9 mouse cellular contexts compared by ENCODE assay signal in genomic region chr2:120068555-120069465, GRCm38 (mm10). TPM values are rescaled to one million over a fixed set of nuclear protein-coding genes. Genes with fewer than 3 reads are reported as not detected.
A peak's percentile ranks its signal among the peaks of the same experiment; 100 is the strongest.
DNase-seq lines count a peak whose midpoint lies in the region; ATAC-seq and TF ChIP-seq lines count a peak whose summit lies in the region.
"Had no signal": no experiment of that assay in that cellular context is flagged by ENCODE, and none has a peak within 500 bp of the region (broad histone marks: within the 10 kb centered on the region; RNA-seq: fewer than 3 reads in every experiment).

No protein-coding gene starts in this region.

- H3K9me3 ChIP-seq in embryonic facial prominence, embryonic 10.5 days, result no peaks in the 10 kb centered on the region
- H3K9me3 ChIP-seq in hindbrain, embryonic 16.5 days (ENCODE audit: control insufficient read depth, low read length), result no peaks in the 10 kb centered on the region
- H3K9me3 ChIP-seq: liver, embryonic 13.5 days had no signal

- H3K27ac ChIP-seq in embryonic facial prominence, embryonic 10.5 days (replicated peaks), result peak overlapping the region; percentile 31; the same call in 1 of the 2 replicates
- H3K27ac ChIP-seq in hindbrain, embryonic 16.5 days (ENCODE audit: low read depth, low read length), result no peak overlapping the region
- H3K27ac ChIP-seq: liver, embryonic 13.5 days had no signal

- peak overlapping the region; percentile 13; the same call in 1 of the 2 replicates for H3K4me3 ChIP-seq in embryonic facial prominence, embryonic 10.5 days
- H3K4me3 ChIP-seq in hindbrain, embryonic 16.5 days (ENCODE audit: low read length), result no peak overlapping the region
- H3K4me3 ChIP-seq in lung, adult 2 months (replicated peaks; ENCODE audit: extremely low read depth, low read depth, low read length), result no peak overlapping the region
- H3K4me3 ChIP-seq: liver, embryonic 13.5 days had no signal

- peak; percentile 75 for TF ChIP-seq CTCF in lung, adult 2 months (IDR thresholded peaks at IDR 0.05; ENCODE audit: insufficient read depth, low read length)

- ATAC-seq in hindbrain, embryonic 16.5 days, result peak; percentile 50

- H3K4me2 ChIP-seq in hindbrain, embryonic 16.5 days (ENCODE audit: low read length), result no peak overlapping the region
- H3K4me2 ChIP-seq: liver, embryonic 13.5 days had no signal

- H3K27me3 ChIP-seq in embryonic facial prominence, embryonic 10.5 days (replicated peaks; ENCODE audit: low read depth, poor library complexity, severe bottlenecking), result peaks cover 10% of the 10 kb centered on the region
- no peaks in the 10 kb centered on the region for H3K27me3 ChIP-seq in hindbrain, embryonic 16.5 days (replicated peaks; ENCODE audit: control insufficient read depth, insufficient read depth, low read length)
- H3K27me3 ChIP-seq: liver, embryonic 13.5 days had no signal

- TF ChIP-seq POLR2A in lung, adult 2 months (IDR thresholded peaks at IDR 0.05; ENCODE audit: borderline replicate concordance, extremely low read depth, low read depth, low read length), result no peak

- H3K9ac ChIP-seq in hindbrain, embryonic 16.5 days (ENCODE audit: low read depth, low read length), result peak overlapping the region; percentile 27
- H3K9ac ChIP-seq: liver, embryonic 13.5 days had no signal

- DNase-seq in gastrocnemius, adult 18-20 months (ENCODE audit: low spot score), result peak; percentile 55
- DNase-seq in gastrocnemius, postnatal 4 days (ENCODE audit: low spot score in 2 of 2), result no peak
- peak; percentile 45 for DNase-seq in Muller cell, postnatal 12 days (ENCODE audit: inconsistent ontology term)
- peak; percentile 61 for DNase-seq in embryonic facial prominence, embryonic 10.5 days (ENCODE audit: low spot score)
- peak; percentile 36 for DNase-seq in lung, adult 2 months
- DNase-seq in ovary, postnatal 36 days (ENCODE audit: low spot score), result peak; percentile 48
- DNase-seq in layer of hippocampus, postnatal 25 days (ENCODE audit: extremely low spot score in 1 of 2, low spot score in 1 of 2), result no peak
- DNase-seq: liver, embryonic 13.5 days had no signal

- peaks cover 8% of the 10 kb centered on the region for H3K4me1 ChIP-seq in embryonic facial prominence, embryonic 10.5 days
- H3K4me1 ChIP-seq in hindbrain, embryonic 16.5 days (ENCODE audit: control insufficient read depth, insufficient read depth, low read depth, low read length), result no peaks in the 10 kb centered on the region; the same call in 1 of the 2 replicates
- H3K4me1 ChIP-seq in lung, adult 2 months (ENCODE audit: control insufficient read depth, insufficient read depth, low read length), result no peaks in the 10 kb centered on the region
- H3K4me1 ChIP-seq: liver, embryonic 13.5 days had no signal

- no peaks in the 10 kb centered on the region for H3K36me3 ChIP-seq in embryonic facial prominence, embryonic 10.5 days (replicated peaks)
- H3K36me3 ChIP-seq in hindbrain, embryonic 16.5 days (ENCODE audit: control insufficient read depth, insufficient read depth, low read length), result no peaks in the 10 kb centered on the region
- H3K36me3 ChIP-seq: liver, embryonic 13.5 days had no signal

- 42% methylated on average over 16 of the region's 16 CpGs for WGBS in embryonic facial prominence, embryonic 10.5 days
- WGBS in hindbrain, embryonic 16.5 days, result 39% methylated on average over 16 of the region's 16 CpGs
- 50% methylated on average over 16 of the region's 16 CpGs for WGBS in lung, adult 2 months

RNA-seq across cellular contexts. Expression of gene Pla2g4b, which starts 35.6 kb away (rescaled TPM):
- total RNA-seq in gastrocnemius, adult 18-20 months (2021), result 1 to 10 TPM in 1 of 2 experiments, under 1 TPM in 1; 0.45 to 1.2 TPM
- 1 to 10 TPM; 1.8 to 2.9 TPM for total RNA-seq in gastrocnemius, postnatal 4 days (2021)
- polyA plus RNA-seq in embryonic facial prominence, embryonic 10.5 days (2016; fragmentation: Nextera tagmentation; extraction: Ambion mirVana), result 1.8 and 2.8 TPM in 2 replicates
- 1.9 and 4.0 TPM in 2 replicates for polyA plus RNA-seq in hindbrain, embryonic 16.5 days (2015; fragmentation: Nextera tagmentation; extraction: Ambion mirVana)
- polyA plus RNA-seq in lung, adult 2 months (2012; rRNA removed), result 4.3 and 20.6 TPM in 2 replicates
- total RNA-seq in layer of hippocampus, postnatal 25 days (2021), result 1 to 10 TPM; 3.3 TPM

RNA-seq across cellular contexts. Expression of gene Gm28042, which starts 41.5 kb away (rescaled TPM):
- total RNA-seq in gastrocnemius, adult 18-20 months (2021), result under 1 TPM; 0.41 to 0.52 TPM
- total RNA-seq in gastrocnemius, postnatal 4 days (2021), result 1 to 10 TPM; 1.0 to 1.2 TPM
- 5.6 and 6.2 TPM in 2 replicates for polyA plus RNA-seq in embryonic facial prominence, embryonic 10.5 days (2016; fragmentation: Nextera tagmentation; extraction: Ambion mirVana)
- polyA plus RNA-seq in hindbrain, embryonic 16.5 days (2015; fragmentation: Nextera tagmentation; extraction: Ambion mirVana), result 3.7 and 5.3 TPM in 2 replicates
- 0.30 and 3.8 TPM in 2 replicates for polyA plus RNA-seq in lung, adult 2 months (2012; rRNA removed)
- 1 to 10 TPM; 1.5 to 2.1 TPM for total RNA-seq in layer of hippocampus, postnatal 25 days (2021)

RNA-seq across cellular contexts. Expression of gene Jmjd7, which starts 41.5 kb away (rescaled TPM):
- total RNA-seq in gastrocnemius, adult 18-20 months (2021), result 1 to 10 TPM; 2.4 to 3.0 TPM
- total RNA-seq in gastrocnemius, postnatal 4 days (2021), result 1 to 10 TPM; 7.9 to 9.2 TPM
- polyA plus RNA-seq in embryonic facial prominence, embryonic 10.5 days (2016; fragmentation: Nextera tagmentation; extraction: Ambion mirVana), result 20.4 and 20.6 TPM in 2 replicates
- polyA plus RNA-seq in hindbrain, embryonic 16.5 days (2015; fragmentation: Nextera tagmentation; extraction: Ambion mirVana), result 17.0 and 17.7 TPM in 2 replicates
- 5.1 and 10.6 TPM in 2 replicates for polyA plus RNA-seq in lung, adult 2 months (2012; rRNA removed)
- total RNA-seq in layer of hippocampus, postnatal 25 days (2021), result 1 to 10 TPM; 4.2 to 5.3 TPM

Comparison
In these comparisons a context has a peak if more than half of its experiments do, and no peak if none do; other contexts are left out.
1. DNase-seq: peak in gastrocnemius, adult 18-20 months (single experiment), Muller cell, postnatal 12 days (single experiment), embryonic facial prominence, embryonic 10.5 days (single experiment), lung, adult 2 months (single experiment) and ovary, postnatal 36 days (single experiment); none in gastrocnemius, postnatal 4 days (0 of 2) and layer of hippocampus, postnatal 25 days (0 of 2).